Mouse (Mus musculus): ENCODE data around the gene Vav3. TPM values are rescaled to one million over a fixed set of nuclear protein-coding genes. Genes with fewer than 3 reads are reported as not detected.

Vav3 gene
- 1 to 10 TPM; 5.3 to 6.6 TPM for total RNA-seq (2021)
- long read RNA-seq, experiment 1, partial matches to known transcripts = 1 of 2 reads
- long read RNA-seq, experiment 1, other reads (novel, unspliced or antisense) = 1 of 2 reads
- long read RNA-seq, experiment 2, full-length matches to known transcripts = 3 of 4 reads
- long read RNA-seq, experiment 2, partial matches to known transcripts = 0 of 4 reads
- long read RNA-seq, experiment 2, other reads (novel, unspliced or antisense) = 1 of 4 reads

DNA sequence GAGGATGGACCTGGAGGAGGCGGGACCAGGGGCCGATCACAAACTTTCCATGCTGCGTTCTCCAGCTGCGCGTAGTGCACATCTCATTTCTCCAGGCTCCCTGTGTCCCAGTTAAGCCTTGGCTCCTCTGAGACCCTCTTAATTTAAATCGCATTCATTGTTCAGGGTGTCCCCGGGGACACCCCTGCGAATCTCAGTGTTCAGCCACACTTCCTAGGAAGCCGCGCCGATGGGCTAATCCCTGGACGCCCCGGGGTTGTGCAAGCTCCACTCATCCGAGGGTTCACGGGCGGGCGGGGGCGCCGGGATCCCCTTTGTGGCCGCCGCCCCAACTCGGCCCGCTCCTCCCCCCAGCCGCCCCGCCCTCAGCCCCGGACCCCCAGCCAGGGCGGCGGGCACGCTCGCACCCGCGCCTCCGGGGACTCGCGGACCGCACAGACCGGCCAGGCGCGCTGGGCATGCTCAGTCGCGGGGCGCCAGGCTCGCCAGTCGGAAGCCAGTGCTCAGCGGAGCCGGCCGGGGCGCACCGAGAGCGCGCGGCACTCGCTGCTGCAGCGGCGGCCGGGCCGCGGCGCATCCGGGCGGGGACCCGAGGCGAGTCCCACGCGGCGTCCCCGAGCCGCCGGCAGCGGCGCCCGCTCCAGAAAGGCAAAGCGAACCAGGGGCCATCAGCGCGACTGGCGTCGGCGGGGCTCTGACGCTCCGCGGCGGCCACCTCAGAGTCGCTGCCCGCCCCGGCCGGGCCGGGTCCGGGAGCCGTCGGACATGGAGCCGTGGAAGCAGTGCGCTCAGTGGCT is at the start of gene Vav3:
TSS of gene Vav3 (plus strand) at position 380 of the 797 bp plus-strand sequence.
- DNase-seq (ENCODE audit: low spot score in 2 of 2) = peak; percentile 39 to 56

DNA sequence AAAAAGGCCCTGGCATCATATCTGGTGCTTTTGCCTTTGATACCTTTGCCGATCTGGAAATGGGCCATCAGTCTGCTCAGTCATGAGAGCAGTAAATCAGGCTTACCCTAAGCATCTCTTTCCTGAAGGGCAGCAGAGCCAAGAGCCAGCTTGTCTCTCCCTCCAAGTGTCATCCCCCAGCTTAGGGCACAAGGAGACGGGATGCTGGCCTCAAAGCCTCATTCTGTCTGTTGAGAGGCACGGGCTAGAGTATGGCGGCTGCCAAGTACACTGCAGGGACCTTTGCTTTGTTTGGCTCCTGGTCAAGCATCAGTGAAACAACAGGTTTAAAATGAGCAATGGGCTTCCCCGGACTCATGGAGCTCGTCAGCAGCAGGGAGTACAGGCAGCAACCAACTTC is 41.6 kb upstream of the Vav3 start:
- no peak for DNase-seq (ENCODE audit: low spot score in 2 of 2)

DNA sequence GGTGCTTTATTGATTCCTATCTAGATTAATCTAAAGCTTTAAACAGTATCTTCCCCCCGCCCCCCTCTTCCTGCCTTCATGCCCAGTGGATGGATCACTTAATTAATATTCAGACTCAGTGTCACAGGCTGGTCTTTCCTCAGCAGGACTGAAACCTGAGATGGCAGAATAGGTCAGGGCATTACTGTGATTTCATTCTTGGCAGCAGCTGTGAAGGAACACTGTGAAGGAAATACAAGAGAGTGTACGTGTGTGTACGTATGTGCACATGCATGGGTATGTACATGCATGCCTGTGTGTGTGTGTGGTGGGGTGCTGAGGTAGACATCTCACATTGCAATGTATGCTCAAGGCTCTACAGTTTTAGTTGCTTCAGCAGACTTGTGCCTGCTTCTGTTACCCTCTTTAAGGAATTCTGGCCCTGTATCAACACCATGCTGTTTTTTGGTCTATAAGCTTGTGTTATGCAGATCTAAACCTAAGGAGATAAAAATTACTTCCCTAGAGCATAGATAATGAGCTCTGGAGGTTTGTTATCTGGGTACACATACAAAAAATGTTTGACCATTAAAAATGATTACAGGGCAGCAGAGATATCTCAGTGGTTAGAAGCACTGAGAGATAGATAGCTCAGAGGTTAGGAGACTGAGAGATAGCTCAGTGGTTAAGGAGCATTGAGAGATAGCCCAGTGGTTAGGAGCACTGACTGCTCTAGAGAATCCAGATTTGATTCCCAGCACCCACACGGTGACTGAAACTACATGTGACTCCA is 41.0 kb upstream of the Vav3 start:
- no peak for DNase-seq (ENCODE audit: low spot score in 2 of 2)

DNA sequence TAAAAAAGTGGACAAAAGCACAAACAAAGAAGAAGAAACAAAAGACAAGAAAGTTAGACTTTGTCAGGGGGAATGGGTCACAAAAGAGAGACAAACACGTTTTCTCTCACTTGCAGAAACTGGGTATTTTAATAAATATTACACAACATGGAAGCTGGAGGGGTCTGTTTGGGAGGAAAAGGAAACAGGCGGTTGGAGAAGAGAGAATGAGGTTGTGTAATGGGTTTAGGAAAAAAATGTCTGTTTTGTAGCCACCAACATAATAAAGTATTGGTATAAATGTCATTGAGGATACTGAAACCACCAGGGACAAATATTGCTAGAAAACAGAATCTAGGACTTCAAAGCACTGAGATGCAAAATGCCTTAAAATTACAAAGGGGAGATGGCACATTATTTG is 38.4 kb upstream of the Vav3 start:
- DNase-seq (ENCODE audit: low spot score in 2 of 2) = no peak

DNA sequence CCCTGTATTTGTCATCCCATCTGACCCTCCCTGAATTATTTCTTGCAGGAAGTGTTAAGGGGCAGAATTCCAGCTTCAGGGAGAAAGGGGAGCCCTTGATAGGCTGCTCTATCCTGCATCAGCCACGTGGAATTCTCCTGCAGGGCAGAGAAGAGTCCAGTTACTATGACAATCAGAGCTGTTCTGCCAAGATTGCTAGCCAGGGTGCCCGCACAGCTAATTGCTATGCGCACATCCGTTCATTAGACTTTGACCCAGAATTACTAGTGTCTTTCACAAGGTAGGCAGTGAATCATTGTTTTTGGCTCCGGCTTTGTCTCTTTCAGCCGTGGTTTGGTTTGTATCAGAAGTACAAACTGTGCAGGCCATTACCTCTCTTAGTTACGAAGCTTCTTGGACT is 33.0 kb upstream of the Vav3 start:
- no peak for DNase-seq (ENCODE audit: low spot score in 2 of 2)

DNA sequence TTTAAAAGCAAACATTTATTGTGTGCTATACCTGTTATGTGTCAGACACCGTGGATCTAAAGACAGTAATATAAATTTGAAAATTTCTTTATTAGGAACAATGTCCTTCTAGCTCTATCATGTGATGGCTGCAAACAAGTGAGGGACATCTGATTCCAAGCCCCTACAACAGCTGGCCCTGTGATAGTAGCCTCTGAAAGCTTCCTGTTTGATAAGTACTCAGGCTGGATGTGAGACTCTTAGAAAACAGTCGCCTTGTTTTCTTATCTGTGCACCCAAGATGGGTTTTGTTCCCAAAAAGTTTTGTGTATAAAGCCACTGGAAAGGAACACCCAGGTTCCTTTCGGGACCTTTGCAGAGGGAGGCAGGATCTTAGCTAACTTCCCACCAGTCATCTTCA is 32.0 kb upstream of the Vav3 start:
- no peak for DNase-seq (ENCODE audit: low spot score in 2 of 2)

DNA sequence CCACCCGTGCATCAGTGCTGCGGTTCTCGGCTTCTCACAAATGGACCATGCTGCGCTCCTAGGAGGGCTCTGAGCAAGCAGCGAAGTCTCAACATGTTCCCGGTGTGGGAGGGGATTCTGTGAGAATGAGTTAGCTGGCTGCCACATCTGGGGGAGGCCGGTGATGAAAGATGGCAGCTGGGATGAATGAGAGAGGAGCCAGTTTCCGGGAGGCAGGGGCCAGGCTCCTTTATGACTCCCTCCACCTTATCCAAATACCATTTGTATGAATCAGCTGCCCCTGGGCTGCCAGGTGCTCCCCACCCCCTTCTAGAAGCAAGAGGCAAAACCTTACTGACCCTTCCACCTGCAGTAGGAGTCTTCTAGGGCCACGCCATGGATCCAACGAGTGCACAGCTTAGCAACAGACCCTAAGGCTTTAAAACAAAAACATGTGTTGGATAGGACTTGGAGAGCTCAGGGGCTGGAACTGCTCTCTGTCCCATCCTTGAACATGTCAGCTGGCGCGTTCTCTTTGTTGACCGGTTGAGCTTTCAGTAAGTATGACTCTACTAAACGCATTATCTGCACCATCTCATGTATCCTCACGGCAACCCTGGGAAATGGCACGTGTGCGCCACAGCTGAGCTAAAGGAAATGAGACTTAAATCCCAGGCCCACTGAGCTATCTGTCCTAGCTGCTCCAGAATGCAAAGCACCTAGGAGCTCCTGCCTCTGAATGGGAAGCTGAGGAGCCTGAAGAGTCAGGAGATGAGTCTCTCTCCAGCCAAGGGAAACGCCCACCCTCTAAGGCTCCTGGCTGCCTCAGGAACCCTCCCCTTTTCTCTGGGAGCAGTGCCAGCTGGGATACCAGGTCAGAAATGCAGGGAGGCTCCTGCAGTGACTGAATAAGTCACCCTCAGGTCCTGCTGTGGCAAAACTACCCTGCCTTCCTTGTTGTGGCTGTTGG is 30.9 kb upstream of the Vav3 start:
- DNase-seq (ENCODE audit: low spot score in 2 of 2) = no peak

DNA sequence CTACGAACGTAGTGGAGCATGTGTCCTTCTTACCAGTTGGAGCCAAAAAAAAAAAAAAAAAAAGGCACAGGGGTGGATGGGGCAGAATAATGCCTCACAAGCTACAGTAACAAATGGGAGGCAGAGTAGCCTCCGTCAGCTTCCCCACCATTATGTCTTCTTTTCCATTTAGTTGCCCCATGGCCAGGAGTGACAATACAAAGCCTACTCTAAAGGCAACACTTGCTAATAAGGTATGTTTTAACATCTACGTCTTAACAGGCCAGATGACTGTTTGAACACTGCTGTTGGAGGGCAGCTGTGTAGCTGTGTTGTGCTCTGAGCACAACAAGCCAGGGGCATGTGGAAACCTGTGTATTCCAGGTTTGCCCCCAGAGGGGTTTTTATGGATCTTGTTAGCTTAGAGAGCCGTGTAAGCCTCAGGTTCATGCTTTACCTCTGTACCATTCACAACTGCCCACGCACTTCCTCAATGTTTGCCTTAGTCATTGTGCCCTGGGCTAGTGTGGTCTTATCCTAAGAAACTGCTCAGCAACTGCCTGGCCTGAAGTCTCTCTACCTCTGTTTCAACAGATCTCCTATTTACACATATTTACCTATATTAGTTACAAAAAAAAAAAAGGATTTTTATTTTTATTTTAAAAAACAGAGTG is 29.2 kb upstream of the Vav3 start:
- no peak for DNase-seq (ENCODE audit: low spot score in 2 of 2)

DNA sequence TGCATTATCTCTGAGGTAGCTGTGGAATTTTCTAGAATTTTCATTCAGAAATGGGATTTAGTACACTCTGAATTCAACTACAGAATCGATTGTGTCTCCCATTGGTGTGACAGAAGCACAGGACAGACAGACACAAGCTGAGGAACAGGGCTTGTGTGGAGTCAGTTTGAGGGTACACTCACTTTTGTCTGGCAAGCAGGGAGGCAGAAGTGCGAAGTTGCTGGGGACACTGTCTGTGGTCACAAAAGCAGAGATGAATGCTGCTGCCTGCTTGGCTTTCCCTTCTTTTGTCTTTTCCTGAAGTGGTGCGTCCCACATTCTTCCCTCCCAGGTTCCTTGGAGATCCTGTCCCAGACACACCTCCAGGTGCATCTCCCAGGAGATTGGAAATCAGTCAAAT is 28.6 kb upstream of the Vav3 start:
- DNase-seq (ENCODE audit: low spot score in 2 of 2) = no peak

DNA sequence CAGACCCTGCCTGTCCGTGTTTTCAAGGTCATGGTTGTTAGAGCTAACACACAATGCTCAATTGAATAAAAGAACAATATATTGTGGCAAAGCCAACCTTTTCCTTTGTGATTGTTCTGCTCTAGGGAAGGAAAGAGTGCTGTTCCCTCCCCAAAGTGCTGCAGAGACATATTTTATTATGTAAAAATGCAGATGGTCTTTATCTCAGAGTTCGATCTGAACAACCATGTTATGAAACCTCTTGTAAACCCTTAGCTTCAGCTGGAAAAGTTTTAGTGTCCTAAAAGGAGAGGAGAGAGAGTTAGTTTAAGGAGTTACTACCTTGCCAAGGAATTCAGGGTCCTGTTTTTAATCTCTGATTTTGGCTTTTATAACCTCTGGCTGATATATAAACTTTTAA is 27.0 kb upstream of the Vav3 start:
- DNase-seq (ENCODE audit: low spot score in 2 of 2) = no peak

DNA sequence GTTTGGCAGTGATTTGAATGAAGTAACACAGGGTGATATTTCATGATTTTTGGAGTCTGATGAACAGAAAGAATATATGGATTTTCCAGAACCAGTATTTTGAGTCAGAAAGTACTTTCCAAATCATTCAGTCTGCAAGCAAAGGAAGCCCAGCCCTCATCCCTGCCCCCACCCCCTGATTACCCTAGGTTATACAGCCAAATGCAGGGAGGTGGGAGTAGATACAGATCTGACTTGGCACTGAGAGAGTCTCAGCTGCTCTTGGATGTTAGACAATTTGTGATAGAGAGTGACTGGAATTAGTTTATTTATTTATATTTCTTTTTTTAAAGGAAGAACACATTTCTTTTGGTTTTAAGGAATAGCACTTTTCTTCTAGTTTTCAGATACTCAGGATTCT is 18.2 kb upstream of the Vav3 start:
- no peak for DNase-seq (ENCODE audit: low spot score in 2 of 2)

DNA sequence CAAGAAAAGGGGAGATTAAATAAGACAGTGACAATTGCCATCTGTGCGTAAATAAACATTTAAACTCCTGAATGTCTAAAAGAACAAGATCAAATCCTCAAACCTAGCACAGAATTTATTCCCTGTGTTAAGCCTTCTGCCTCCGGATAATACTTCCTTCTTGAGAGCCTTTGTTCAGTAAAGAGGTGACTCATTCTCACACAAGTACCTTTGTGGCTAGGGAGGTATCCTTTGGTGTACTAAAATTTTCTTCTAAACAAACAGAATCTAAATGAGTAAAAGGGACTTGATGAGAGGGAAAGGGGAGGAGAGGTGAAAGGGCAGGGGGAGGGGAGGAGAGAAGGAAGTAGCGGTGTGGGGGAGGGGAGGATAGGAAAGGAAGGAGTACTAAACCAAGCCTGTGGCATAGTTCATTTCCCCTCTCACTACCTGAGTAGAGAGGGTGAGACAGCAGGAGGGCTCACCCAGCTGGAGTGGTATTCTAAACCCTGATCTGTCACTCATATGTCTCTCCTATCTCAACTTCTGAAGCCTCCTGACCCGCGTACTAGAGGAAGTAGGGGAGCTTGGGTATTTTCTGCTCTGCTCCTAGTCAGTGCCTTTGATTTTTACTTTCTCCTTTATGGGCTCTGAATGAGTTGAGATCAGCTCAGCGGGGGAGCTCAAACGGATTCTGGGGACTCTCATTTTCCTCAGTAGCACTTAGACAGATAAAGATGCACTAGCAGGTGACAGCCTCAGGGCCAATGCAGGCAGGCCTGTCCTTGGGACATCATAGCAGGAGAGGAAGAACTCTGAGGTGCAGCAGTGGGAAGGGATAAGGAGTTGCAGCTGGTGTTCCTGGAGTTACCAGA is 16.8 kb upstream of the Vav3 start:
- no peak for DNase-seq (ENCODE audit: low spot score in 2 of 2)

DNA sequence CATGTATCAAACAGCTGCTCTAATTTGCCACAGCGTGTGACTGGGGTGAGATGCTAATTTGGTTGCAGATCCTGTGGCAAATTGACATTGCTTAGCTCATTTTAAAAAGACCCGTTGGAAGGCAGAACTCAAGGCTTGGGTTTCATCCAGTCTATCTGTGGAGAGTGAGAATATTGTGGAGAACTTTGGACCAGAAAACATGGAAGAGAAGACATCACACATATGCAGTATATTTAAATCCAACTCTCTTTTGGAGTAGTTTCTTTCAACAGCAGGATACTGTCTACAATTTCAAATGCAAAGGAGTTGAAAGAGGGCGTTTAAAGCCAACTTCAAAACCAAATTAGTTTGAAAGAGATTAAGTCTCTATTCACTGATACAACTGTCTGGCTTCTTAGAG is 13.3 kb upstream of the Vav3 start:
- no peak for DNase-seq (ENCODE audit: low spot score in 2 of 2)

DNA sequence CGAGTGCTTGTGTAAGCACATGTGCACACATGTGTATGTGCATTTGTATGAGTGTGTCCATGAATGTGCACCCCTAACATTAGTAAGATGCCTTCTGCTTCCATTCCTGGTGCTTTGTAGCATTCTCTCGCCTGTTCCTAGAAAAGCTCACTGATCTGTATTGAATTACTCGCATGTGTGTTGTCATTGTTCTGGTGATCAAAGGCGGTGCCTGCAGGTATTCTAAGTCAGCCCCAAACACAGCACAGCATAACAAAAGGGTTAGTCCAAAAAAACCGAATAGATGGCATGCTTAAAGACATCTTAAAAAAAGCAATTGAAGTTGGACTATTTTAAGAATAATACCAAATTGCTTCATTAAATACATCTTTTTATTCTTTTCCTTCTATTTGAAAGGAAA is 7.7 kb upstream of the Vav3 start:
- DNase-seq (ENCODE audit: low spot score in 2 of 2) = no peak

DNA sequence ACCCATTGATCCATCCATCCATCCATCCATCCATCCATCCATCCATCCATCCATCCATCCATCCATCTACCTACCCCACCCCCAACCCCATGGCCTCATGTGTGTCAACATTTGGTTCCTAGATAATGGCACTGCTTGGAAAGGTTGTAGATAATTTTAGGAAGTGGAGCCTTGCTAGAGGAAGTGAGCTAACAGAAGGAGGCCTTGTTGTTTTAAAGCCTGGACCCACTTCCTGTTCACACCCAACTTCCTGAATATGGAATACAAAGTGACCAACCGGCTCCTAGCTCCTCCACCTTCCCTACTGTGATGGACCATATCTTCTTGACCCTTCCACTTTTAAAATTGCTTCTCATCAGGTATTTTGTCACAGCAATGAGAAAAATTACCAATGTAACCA is 5.0 kb upstream of the Vav3 start:
- DNase-seq (ENCODE audit: low spot score in 2 of 2) = no peak

DNA sequence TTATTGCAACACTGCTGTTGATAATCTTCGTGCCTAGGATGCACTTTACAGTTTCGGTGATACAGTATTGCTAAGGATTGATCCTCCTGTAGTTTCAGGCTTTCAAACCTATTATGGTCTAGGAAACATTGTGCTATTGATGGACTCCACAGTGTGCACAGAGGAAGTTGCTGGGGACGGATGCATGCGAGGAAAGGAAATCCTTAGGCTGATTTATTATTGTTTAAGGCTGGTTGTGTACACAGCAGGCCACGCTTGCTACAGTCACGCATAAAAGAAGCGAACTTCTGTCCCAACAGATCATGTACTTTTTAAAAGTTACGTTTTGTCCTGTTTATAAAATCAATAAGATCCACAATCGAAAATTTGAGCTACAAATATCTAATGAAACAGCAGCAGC is 1.2 kb upstream of the Vav3 start:
- no peak for DNase-seq (ENCODE audit: low spot score in 2 of 2)

DNA sequence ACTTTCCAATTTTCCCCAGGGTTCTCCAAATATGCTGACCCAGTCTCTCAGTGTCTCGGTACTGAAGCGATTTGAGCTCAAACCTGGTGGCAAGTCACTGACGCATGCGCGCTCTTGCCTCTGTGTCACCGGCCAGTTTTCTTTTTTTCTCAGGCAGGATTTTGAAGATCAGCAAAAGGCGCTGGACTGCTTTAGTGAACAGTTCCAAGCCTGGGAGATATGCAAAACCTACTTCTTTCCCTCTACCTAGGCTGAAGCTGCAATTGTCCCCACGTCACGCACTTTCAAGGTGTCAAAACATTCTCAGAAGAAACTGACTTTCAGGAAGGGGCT is 546 bp upstream of the Vav3 start:
- peak; percentile 35 to 65 for DNase-seq (ENCODE audit: low spot score in 2 of 2)

DNA sequence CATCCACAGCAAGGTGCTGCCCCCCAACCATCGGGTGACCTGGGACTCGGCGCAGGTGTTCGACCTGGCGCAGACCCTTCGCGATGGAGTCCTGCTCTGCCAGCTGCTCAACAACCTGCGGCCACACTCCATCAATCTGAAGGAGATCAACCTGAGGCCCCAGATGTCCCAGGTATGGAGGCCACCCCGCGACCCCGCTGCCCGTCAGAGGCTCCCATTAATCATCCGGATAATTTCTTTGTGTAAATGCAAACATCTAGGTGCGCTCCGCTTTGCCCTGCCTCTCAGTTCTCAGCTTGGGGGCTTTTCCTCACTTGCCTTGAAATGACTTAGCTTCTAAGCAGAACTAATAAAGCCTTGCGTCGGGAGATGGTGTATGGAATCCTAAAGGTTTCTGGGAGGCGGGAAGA is 623 bp downstream of the Vav3 start:
- DNase-seq (ENCODE audit: low spot score in 2 of 2) = no peak

DNA sequence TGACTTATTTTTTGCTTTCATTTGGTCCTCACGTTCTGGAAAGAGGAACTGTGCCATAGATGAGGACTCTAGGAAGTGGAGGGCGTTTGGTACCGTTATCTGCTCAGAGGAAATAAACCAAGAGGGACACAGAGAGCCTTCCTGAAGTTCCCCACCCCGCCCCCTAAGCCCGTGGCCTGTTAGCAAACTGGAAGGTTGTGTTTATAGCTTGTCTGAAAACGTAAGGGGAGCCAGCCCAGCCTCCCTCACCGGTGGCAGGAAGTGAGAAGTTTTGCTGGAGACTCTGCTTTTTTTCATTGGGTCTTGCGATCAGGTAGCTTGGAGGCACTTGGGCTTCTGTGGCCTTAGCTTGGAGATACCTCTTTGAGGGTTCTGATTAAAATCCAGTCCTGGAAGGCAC is 1.2 kb downstream of the Vav3 start:
- no peak for DNase-seq (ENCODE audit: low spot score in 2 of 2)
